Mouse (Mus musculus) myocyte (in vitro differentiated cells): ENCODE results near the gene Il1rl2. TPM values are rescaled to one million over a fixed set of nuclear protein-coding genes. Genes with fewer than 3 reads are reported as not detected.

Experiments used
- H3K27me3 ChIP-seq: one replicate; pipeline ENCODE4 v1.6.1; 2011; ENCODE audit not compliant: control insufficient read depth, insufficient read depth, insufficient read length
- H3K36me3 ChIP-seq: one replicate; pipeline ENCODE4 v1.6.1; 2011; ENCODE audit not compliant: control insufficient read depth, insufficient read depth
- H3K4me2 ChIP-seq: one replicate; pipeline ENCODE4 v1.6.1; 2011; ENCODE audit warnings: low read depth, control low read depth
- H3K4me3 ChIP-seq: one replicate; pipeline ENCODE4 v1.5.1; 2011; ENCODE audit warnings: mild to moderate bottlenecking, control low read depth, moderate library complexity
- H3K79me2 ChIP-seq: one replicate; pipeline ENCODE4 v1.6.1; 2011; ENCODE audit not compliant: control insufficient read depth, insufficient read depth
- H3ac ChIP-seq: one replicate; pipeline ENCODE4 v1.6.1; 2011; ENCODE audit not compliant: control insufficient read depth, insufficient read length
- CEBPB ChIP-seq: IDR thresholded peaks from 2 replicates; pipeline ENCODE4 v1.6.1; 2011; ENCODE audit warnings: mild to moderate bottlenecking, moderate library complexity; ENCODE audit not compliant: poor library complexity, insufficient read depth, severe bottlenecking
- E2F4 ChIP-seq: IDR thresholded peaks from one replicate; pipeline ENCODE4 v1.6.1; 2011; ENCODE audit warnings: mild to moderate bottlenecking, control low read depth, moderate library complexity; ENCODE audit not compliant: insufficient read depth
- MAX ChIP-seq: IDR thresholded peaks from one replicate; pipeline ENCODE4 v1.6.1; 2011; ENCODE audit warnings: low read depth, mild to moderate bottlenecking, control low read depth
- MYOD1 ChIP-seq, 3 experiments: IDR thresholded peaks; one replicate each; pipeline ENCODE4 v1.6.1; 2011; ENCODE audit warnings: control low read depth in 2 of 3, low read depth in 2 of 3, mild to moderate bottlenecking in 2 of 3, moderate library complexity in 1 of 3; ENCODE audit not compliant: insufficient read length in 2 of 3, control insufficient read depth in 1 of 3
- MYOG ChIP-seq, 3 experiments: IDR thresholded peaks; one replicate each; pipeline ENCODE4 v1.6.1; 2011; ENCODE audit warnings: control low read depth in 2 of 3, low read depth in 2 of 3, mild to moderate bottlenecking in 2 of 3; ENCODE audit not compliant: insufficient read length in 2 of 3, control insufficient read depth in 1 of 3, insufficient read depth in 1 of 3
- POLR2A ChIP-seq: IDR thresholded peaks from one replicate; pipeline ENCODE4 v1.6.1; 2011; ENCODE audit warnings: low read depth, mild to moderate bottlenecking, control low read depth, moderate library complexity; ENCODE audit not compliant: insufficient read length
- POLR2AphosphoS2 ChIP-seq: IDR thresholded peaks from one replicate; pipeline ENCODE4 v1.6.1; 2011; ENCODE audit warnings: low read depth, control low read depth; ENCODE audit not compliant: insufficient read length
- REST ChIP-seq: IDR thresholded peaks from one replicate; pipeline ENCODE4 v1.6.1; 2011; ENCODE audit warnings: mild to moderate bottlenecking, control low read depth, moderate library complexity; ENCODE audit not compliant: insufficient read depth, insufficient read length
- SRF ChIP-seq: IDR thresholded peaks from one replicate; pipeline ENCODE4 v1.6.1; 2011; ENCODE audit warnings: low read depth; ENCODE audit not compliant: control insufficient read depth, insufficient read length
- TCF12 ChIP-seq: IDR thresholded peaks from one replicate; pipeline ENCODE4 v1.6.1; 2011; ENCODE audit warnings: mild to moderate bottlenecking, control low read depth; ENCODE audit not compliant: poor library complexity, insufficient read depth, severe bottlenecking
- TCF3 ChIP-seq: IDR thresholded peaks from one replicate; pipeline ENCODE4 v1.6.1; 2011; ENCODE audit warnings: low read depth, control low read depth; ENCODE audit not compliant: insufficient read length
- USF1 ChIP-seq: IDR thresholded peaks from one replicate; pipeline ENCODE4 v1.6.1; 2011; ENCODE audit warnings: low read depth, mild to moderate bottlenecking, control low read depth, moderate library complexity
- polyA plus RNA-seq: library from polyadenylated mRNA; unstranded; fragments of >200 nt; fragmentation: generic; extraction: Trizol; gene quantifications from one replicate; pipeline ENCODE4 v1.2.1, GENCODE M21; 2012; ENCODE audit warnings: missing spikeins

Il1rl2 gene
- polyA plus RNA-seq, 1 experiment: not detected

- no peaks in the 10 kb centered on the region for H3K27me3 ChIP-seq
- no peak overlapping the region for H3K4me3 ChIP-seq
- no peak overlapping the region for H3ac ChIP-seq
- no peak overlapping the region for H3K4me2 ChIP-seq
- no peaks in the 10 kb centered on the region for H3K79me2 ChIP-seq
- no peaks in the 10 kb centered on the region for H3K36me3 ChIP-seq
- no peak for TF ChIP-seq POLR2A
- TF ChIP-seq TCF3: no peak
- no peak for TF ChIP-seq CEBPB
- TF ChIP-seq REST: no peak
- TF ChIP-seq POLR2AphosphoS2: no peak
- no peak for TF ChIP-seq SRF
- TF ChIP-seq MYOD1 (IDR thresholded peaks at IDR 0.05; ENCODE audit: control insufficient read depth in 1 of 3, insufficient read length in 2 of 3, low read depth in 2 of 3): no peak
- TF ChIP-seq TCF12: no peak
- TF ChIP-seq MAX: no peak
- no peak for TF ChIP-seq E2F4
- no peak for TF ChIP-seq USF1
Observed at GRCm38 (mm10) chr1:40414863-40415656, 90.7 kb downstream of the Il1rl2 start.

DNA sequence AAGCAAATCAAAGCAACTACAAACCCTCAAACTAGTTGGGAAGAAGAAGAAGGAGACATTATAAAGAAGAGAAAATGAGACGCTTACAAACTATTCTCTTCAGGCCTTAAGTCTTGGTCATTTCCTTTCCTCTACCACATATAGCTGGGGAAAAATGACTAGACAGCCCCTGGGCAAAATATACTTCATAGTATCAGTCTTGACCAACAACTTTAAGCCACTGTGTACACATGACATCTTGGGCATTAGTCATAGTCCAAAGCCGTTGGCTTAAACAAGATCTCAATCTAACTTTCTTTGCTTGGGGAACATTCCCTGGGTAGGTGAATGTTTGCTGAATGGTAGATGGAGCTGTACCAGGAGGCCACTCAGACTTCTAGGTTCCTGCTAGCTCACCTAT, 92.6 kb downstream of the Il1rl2 start:
- TF ChIP-seq USF1 (no peak), E2F4 (no peak), CEBPB (no peak), POLR2A (no peak), TCF3 (no peak), MYOD1 (IDR thresholded peaks at IDR 0.05; ENCODE audit: control insufficient read depth in 1 of 3, insufficient read length in 2 of 3, low read depth in 2 of 3) (no peak), REST (no peak), SRF (no peak), MYOG (IDR thresholded peaks at IDR 0.05; ENCODE audit: control insufficient read depth in 1 of 3, insufficient read depth in 1 of 3, insufficient read length in 2 of 3, low read depth in 2 of 3) (no peak), TCF12 (no peak), POLR2AphosphoS2 (no peak), MAX (no peak)
- Histone ChIP-seq H3K36me3 (no peaks in the 10 kb centered on the region), H3ac (no peak overlapping the region), H3K79me2 (no peaks in the 10 kb centered on the region), H3K4me3 (no peak overlapping the region), H3K27me3 (no peaks in the 10 kb centered on the region), H3K4me2 (no peak overlapping the region)

Other genes with a start within 250 kb of the Il1rl2 start
- gene Il1r1, start 99.5 kb upstream of the Il1rl2 start, polyA plus RNA-seq: 7.6 TPM
- 0.10 TPM for gene Il1rl1, start 105.0 kb downstream of the Il1rl2 start, polyA plus RNA-seq
- not detected for gene Il18r1, start 140.9 kb downstream of the Il1rl2 start, polyA plus RNA-seq
- gene Il18rap, start 190.8 kb downstream of the Il1rl2 start, polyA plus RNA-seq: 0.92 TPM